Mouse (Mus musculus) stomach, postnatal 0 days (tissue): ENCODE measurements around the gene Arf6.

Source experiments
- CTCF ChIP-seq: IDR thresholded peaks from 2 replicates; pipeline ENCODE4 v1.5.1; 2016; ENCODE audit warnings: antibody characterized with exemption, low read depth, mild to moderate bottlenecking, moderate library complexity
- EP300 ChIP-seq: optimal IDR thresholded peaks from 2 replicates; pipeline ENCODE3; 2016; ENCODE audit warnings: antibody characterized with exemption

GRCm38 (mm10) chr12:69363899-69364762 lies 7.8 kb upstream of the Arf6 start:
- TF ChIP-seq CTCF (peak; percentile 50), EP300 (peak; percentile 54)
